Mouse (Mus musculus) forebrain, embryonic 10.5 days (tissue): ENCODE results near the gene B3gnt3. TPM values are rescaled to one million over a fixed set of nuclear protein-coding genes. Genes with fewer than 3 reads are reported as not detected.
A peak's percentile ranks its signal among the peaks of the same experiment; 100 is the strongest.

Experiments
- DNase-seq: peaks from one replicate; pipeline ENCODE4 v3.0.0-alpha.2; 2017; ENCODE audit warnings: low spot score; ENCODE audit errors: extremely low spot score
- H3K27ac ChIP-seq: fragments of 300-500 bp; sonication (generic); 2 replicates; pipeline ENCODE4 v1.5.1; 2016; ENCODE audit warnings: mild to moderate bottlenecking
- H3K27me3 ChIP-seq: fragments of 300-500 bp; sonication (generic); 2 replicates; pipeline ENCODE4 v1.6.1; 2016; ENCODE audit warnings: mild to moderate bottlenecking; ENCODE audit not compliant: poor library complexity, severe bottlenecking
- H3K36me3 ChIP-seq: fragments of 300-500 bp; sonication (generic); replicated peaks from 2 replicates; pipeline ENCODE4 v1.6.1; 2016; ENCODE audit warnings: mild to moderate bottlenecking, moderate library complexity
- H3K4me1 ChIP-seq: fragments of 300-500 bp; sonication (generic); 2 replicates; pipeline ENCODE4 v1.6.1; 2016
- H3K4me3 ChIP-seq: fragments of 300-500 bp; sonication (generic); 2 replicates; pipeline ENCODE4 v1.5.1; 2016; ENCODE audit warnings: mild to moderate bottlenecking, moderate library complexity
- H3K9me3 ChIP-seq: fragments of 300-500 bp; sonication (generic); 2 replicates; pipeline ENCODE4 v1.6.1; 2016; ENCODE audit warnings: mild to moderate bottlenecking, moderate library complexity
- WGBS: fragments of 180-500 bp; shearing (Covaris S2); methylation state at CpG from one replicate; pipeline ENCODE4 v1.1.7; 2016; 5-methylcytosine and 5-hydroxymethylcytosine counted together
- polyA plus RNA-seq: library from polyadenylated mRNA; unstranded; fragments of >200 nt; fragmentation: Nextera tagmentation; extraction: Ambion mirVana; gene quantifications from 2 replicates; pipeline ENCODE4 v1.2.1, GENCODE M21; 2016

The B3gnt3 gene
- polyA plus RNA-seq, 1 experiment from 2014 or later, result 0.41 TPM

- Histone ChIP-seq H3K27me3 (peaks cover 100% of the 10 kb centered on the region), H3K4me1 (peaks cover 44% of the 10 kb centered on the region), H3K27ac (no peak overlapping the region), H3K36me3 (no peaks in the 10 kb centered on the region), H3K4me3 (no peak overlapping the region), H3K9me3 (no peaks in the 10 kb centered on the region)
- DNase-seq, result no peak
- 14% methylated on average over 10 of the region's 10 CpGs for WGBS
Observed at GRCm38 (mm10) chr8:71684701-71685100, 16.9 kb downstream of the B3gnt3 start.

GRCm38 (mm10) chr8:71682832-71683231 lies 18.8 kb downstream of the B3gnt3 start:
- WGBS, result 47% methylated on average over 12 of the region's 12 CpGs
- Histone ChIP-seq H3K4me1 (peaks cover 49% of the 10 kb centered on the region), H3K27ac (no peak overlapping the region), H3K4me3 (no peak overlapping the region), H3K9me3 (peaks cover 7% of the 10 kb centered on the region; the same call in 1 of the 2 replicates), H3K36me3 (no peaks in the 10 kb centered on the region), H3K27me3 (peaks cover 100% of the 10 kb centered on the region)
- no peak for DNase-seq

- H3K27me3 ChIP-seq, result peaks cover 100% of the 10 kb centered on the region
- no peak overlapping the region for H3K27ac ChIP-seq
- H3K4me1 ChIP-seq, result peaks cover 40% of the 10 kb centered on the region
- WGBS, result 3% methylated on average over 18 of the region's 18 CpGs
- no peak for DNase-seq
- no peaks in the 10 kb centered on the region for H3K36me3 ChIP-seq
- H3K9me3 ChIP-seq, result peaks cover 7% of the 10 kb centered on the region; the same call in 1 of the 2 replicates
- no peak overlapping the region for H3K4me3 ChIP-seq
Observed at GRCm38 (mm10) chr8:71681369-71681915, 20.1 kb downstream of the B3gnt3 start.

DNA sequence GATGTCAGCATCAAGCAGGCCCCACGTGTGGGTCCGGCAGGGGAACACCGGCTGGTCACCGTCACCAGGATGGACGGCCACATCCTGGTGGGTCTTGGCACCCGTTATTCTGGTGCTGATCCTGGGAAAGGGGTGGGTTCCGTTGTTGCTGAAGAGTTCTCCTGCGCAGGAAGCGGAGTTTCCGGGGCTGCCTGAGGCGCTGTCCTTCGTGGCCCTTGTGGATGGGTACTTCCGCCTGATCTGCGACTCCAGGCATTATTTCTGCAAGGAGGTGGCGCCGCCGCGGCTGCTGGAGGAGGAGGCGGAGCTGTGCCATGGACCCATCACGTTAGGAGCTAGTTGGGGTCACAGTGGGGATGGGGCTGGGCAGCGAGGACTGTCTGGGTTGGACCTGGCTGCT lies 21.1 kb downstream of the B3gnt3 start:
- peak overlapping the region; percentile 25 for H3K4me3 ChIP-seq
- DNase-seq, result no peak
- H3K9me3 ChIP-seq, result peaks cover 7% of the 10 kb centered on the region; the same call in 1 of the 2 replicates
- peaks cover 100% of the 10 kb centered on the region for H3K27me3 ChIP-seq
- peaks cover 40% of the 10 kb centered on the region for H3K4me1 ChIP-seq
- 3% methylated on average over 21 of the region's 21 CpGs for WGBS
- no peaks in the 10 kb centered on the region for H3K36me3 ChIP-seq
- no peak overlapping the region for H3K27ac ChIP-seq

DNA sequence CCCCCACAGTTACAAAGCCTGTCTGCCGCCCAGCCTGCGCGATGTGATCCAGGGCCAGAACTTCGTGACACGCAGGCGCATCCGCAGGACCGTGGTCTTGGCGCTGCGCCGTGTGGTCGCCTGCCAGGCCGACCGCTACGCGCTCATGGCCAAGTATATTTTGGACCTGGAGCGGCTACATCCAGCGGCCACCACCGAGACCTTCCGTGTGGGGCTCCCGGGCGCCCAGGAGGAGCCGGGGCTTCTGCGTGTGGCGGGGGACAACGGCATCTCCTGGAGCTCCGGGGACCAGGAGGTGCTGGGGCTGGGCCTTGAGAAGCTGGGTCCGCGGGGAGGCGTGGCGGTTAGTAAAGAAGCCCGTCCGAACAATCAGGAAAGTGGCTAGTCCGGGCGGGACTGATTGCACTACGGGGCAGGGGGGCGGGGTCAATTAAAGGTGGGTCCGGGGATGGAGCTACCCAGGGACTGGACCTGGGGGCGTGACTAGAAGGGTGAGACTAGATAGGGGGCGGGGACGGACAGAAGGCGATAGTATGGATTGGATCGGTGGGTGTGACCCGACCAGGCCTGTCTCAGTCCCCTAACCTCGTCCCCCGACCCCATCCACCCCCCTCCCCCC lies 21.9 kb downstream of the B3gnt3 start:
- Histone ChIP-seq H3K4me3 (peak overlapping the region; percentile 46), H3K27me3 (peaks cover 100% of the 10 kb centered on the region), H3K27ac (no peak overlapping the region), H3K9me3 (peaks cover 7% of the 10 kb centered on the region; the same call in 1 of the 2 replicates), H3K36me3 (no peaks in the 10 kb centered on the region), H3K4me1 (peaks cover 37% of the 10 kb centered on the region)
- WGBS, result 1% methylated on average over 46 of the region's 46 CpGs
- DNase-seq, result no peak

- Histone ChIP-seq H3K4me3 (peak overlapping the region; percentile 46), H3K27ac (no peak overlapping the region), H3K9me3 (peaks cover 7% of the 10 kb centered on the region; the same call in 1 of the 2 replicates), H3K36me3 (no peaks in the 10 kb centered on the region), H3K27me3 (peaks cover 98% of the 10 kb centered on the region), H3K4me1 (peaks cover 34% of the 10 kb centered on the region)
- no peak for DNase-seq
- 8% methylated on average over 16 of the region's 16 CpGs for WGBS
Observed at GRCm38 (mm10) chr8:71679116-71679515, 22.5 kb downstream of the B3gnt3 start.

DNA sequence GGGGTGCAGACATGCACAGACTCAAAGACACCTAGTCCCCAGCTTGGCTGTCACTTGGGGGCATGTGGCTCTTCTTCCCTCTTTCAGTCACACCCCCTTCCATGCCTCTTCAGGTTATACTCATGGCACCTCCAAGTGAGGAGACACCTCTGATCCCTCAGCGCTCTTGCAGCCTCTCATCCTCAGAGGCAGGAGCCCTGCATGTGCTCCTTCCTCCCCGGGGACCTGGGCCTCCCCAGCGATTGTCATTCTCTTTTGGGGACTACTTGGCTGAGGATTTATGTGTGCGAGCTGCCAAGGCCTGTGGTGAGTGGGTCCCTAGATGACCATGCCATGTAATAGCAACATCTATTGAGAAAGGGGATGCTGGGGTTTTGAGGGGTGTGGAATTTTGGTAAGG lies 23.4 kb downstream of the B3gnt3 start:
- WGBS, result 54% methylated on average over 4 of the region's 4 CpGs
- peaks cover 7% of the 10 kb centered on the region; the same call in 1 of the 2 replicates for H3K9me3 ChIP-seq
- peaks cover 95% of the 10 kb centered on the region for H3K27me3 ChIP-seq
- H3K27ac ChIP-seq, result no peak overlapping the region
- H3K4me3 ChIP-seq, result no peak overlapping the region
- no peak for DNase-seq
- peaks cover 34% of the 10 kb centered on the region for H3K4me1 ChIP-seq
- H3K36me3 ChIP-seq, result no peaks in the 10 kb centered on the region

DNA sequence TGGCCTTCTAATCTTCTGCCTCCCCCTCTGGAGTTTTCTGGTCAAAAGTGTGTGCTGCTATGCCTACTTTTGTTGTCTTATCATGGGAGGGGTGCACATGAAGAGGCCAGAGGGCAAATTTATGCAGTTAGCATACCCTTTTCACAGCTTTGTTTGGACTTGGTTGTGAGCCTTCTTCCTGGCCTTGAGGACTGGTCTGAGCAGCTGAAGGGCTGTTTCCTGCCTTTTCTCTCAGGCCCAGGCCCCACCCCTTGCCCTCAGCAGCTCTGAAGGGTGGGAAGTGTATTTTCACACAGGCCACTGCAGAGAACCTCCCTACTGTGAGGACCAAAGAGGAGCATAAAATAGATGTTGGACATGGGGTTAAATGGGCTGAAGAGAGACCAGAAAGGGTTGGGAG lies 24.0 kb downstream of the B3gnt3 start:
- no peak for DNase-seq
- Histone ChIP-seq H3K9me3 (peaks cover 7% of the 10 kb centered on the region; the same call in 1 of the 2 replicates), H3K36me3 (no peaks in the 10 kb centered on the region), H3K4me3 (no peak overlapping the region), H3K27me3 (peaks cover 95% of the 10 kb centered on the region), H3K27ac (no peak overlapping the region), H3K4me1 (peaks cover 34% of the 10 kb centered on the region)

DNA sequence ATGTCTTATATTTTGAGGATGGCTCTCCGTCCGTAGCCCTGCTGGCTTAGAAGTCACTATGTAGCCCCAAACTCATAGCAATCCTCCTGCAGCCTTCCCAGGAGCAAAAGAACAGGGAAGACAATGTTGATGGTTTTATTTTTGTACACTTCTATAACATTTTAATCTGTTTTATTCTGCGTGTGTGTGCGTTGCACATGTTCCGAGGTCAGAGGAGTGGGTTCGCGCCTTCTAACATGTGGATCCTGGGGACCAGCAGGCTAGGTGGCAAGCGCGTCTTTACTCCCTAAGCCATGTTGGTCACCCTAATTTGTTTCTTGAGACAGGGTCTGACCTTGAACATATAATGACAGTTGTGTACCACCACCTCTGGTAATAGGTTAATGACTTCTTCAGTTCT lies 24.8 kb downstream of the B3gnt3 start:
- peaks cover 39% of the 10 kb centered on the region for H3K4me1 ChIP-seq
- peaks cover 93% of the 10 kb centered on the region for H3K27me3 ChIP-seq
- H3K4me3 ChIP-seq, result peak overlapping the region; percentile 70
- no peak overlapping the region for H3K27ac ChIP-seq
- no peak for DNase-seq
- H3K36me3 ChIP-seq, result no peaks in the 10 kb centered on the region
- 41% methylated on average over 9 of the region's 9 CpGs for WGBS
- peaks cover 7% of the 10 kb centered on the region; the same call in 1 of the 2 replicates for H3K9me3 ChIP-seq

DNA sequence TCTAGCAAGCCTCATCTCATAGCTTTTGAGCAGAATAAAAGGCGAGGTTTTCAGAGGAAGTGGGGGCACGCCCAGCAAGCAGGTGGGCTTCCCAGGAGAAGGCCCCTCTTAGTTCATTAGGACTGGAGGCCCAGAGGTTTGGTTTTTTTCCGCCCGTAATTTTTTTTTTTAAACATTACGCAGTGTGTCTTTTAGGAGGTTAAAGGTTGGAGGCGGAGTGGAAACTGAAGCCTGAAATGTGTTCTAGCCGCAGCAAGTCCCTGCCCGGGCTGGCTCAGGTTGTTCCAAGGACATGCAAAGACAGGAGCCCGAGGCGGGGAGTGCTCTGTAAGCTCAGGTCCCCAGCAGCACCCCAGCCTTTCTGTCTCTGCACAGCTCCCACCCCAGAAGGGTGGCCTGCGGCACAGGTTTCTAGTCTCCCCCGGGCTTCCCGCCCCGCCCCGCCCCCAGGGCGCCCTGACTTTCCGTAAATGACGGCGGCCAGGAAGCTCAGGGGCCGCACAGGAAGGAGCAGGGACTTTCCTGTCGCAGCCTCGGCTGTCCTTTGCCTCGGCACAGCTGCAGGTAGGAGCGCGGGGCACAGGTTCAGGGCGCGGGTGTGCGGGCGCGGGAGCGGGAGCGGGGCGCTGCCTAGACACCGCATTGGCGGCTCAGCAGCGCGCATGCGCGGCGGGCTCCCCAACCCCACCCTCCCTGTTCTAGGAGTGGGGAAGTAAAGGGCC lies 25.4 kb downstream of the B3gnt3 start, which contains the start of gene Jak3:
Jak3 (plus strand) TSS at position 277 of the 722 bp plus-strand sequence.
- Histone ChIP-seq H3K9me3 (peaks cover 7% of the 10 kb centered on the region; the same call in 1 of the 2 replicates), H3K4me3 (peak within 1 kb of the TSS; percentile 70), H3K36me3 (no peaks in the 10 kb centered on the region), H3K27me3 (peaks cover 91% of the 10 kb centered on the region), H3K27ac (peak within 1 kb of the TSS; percentile 83), H3K4me1 (peaks cover 45% of the 10 kb centered on the region)
- 2% methylated on average over 40 of the region's 40 CpGs for WGBS
- DNase-seq, result no peak

DNA sequence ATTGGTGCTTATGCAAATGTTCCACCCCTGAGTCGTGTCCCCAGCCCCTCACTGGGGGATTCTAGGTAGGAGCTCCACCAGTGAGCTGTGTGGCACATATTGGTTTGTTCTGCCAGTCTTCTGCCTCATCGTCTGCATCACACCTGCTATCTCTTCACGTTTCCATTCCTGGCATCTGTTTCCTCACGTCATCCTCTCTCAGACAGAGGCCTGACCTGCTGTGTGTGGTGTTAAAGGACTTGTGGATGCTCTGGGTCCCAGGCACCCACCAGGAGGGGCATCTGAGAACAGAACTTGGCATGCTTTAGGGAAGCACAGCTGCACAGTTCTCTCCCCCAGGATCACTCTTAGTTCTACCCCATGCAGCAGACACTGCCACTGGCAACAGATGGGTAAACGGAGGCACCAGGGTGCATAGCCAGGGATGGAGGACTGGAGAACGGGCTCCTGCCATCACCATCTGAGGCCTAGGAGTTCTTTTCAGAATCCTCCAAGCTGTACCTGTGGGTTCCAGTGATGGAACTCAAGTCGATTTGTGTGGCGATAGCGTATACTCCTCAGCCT lies 26.1 kb downstream of the B3gnt3 start:
- peaks cover 47% of the 10 kb centered on the region for H3K4me1 ChIP-seq
- 35% methylated on average over 9 of the region's 9 CpGs for WGBS
- H3K4me3 ChIP-seq, result peak overlapping the region; percentile 70
- H3K9me3 ChIP-seq, result peaks cover 7% of the 10 kb centered on the region; the same call in 1 of the 2 replicates
- no peaks in the 10 kb centered on the region for H3K36me3 ChIP-seq
- H3K27ac ChIP-seq, result no peak overlapping the region
- DNase-seq, result no peak
- peaks cover 91% of the 10 kb centered on the region for H3K27me3 ChIP-seq

GRCm38 (mm10) chr8:71674071-71674470 lies 27.5 kb downstream of the B3gnt3 start:
- Histone ChIP-seq H3K4me3 (no peak overlapping the region), H3K36me3 (no peaks in the 10 kb centered on the region), H3K27me3 (peaks cover 91% of the 10 kb centered on the region), H3K9me3 (peaks cover 7% of the 10 kb centered on the region; the same call in 1 of the 2 replicates), H3K4me1 (peaks cover 41% of the 10 kb centered on the region), H3K27ac (no peak overlapping the region)
- WGBS, result 66% methylated on average over 2 of the region's 2 CpGs
- no peak for DNase-seq
